18 mouse cellular contexts compared by ENCODE assay signal in the genomic region with DNA sequence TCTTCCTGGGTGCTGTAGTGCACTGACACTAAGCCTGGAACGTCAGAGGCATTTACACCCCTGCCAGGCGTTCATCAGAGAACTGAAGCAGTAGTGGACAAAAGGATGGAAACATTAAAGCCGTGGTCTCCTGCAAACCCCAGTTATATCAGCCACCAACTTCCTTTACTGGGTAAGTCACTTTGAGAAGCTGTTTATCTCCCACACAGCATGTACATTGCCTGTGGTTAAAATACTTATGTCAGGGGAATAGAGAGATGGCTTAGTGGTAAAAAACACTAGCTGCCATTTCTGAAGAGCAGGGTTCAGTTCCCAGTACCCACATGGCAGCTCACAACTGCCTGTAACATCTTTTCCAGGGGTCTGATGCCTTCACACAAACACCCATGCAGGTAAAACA. TPM values are rescaled to one million over a fixed set of nuclear protein-coding genes. Genes with fewer than 3 reads are reported as not detected.
DNase-seq lines count a peak whose midpoint lies in the region; ATAC-seq and TF ChIP-seq lines count a peak whose summit lies in the region.
"Had no signal": no experiment of that assay in that cellular context is flagged by ENCODE, and none has a peak within 500 bp of the region (broad histone marks: within the 10 kb centered on the region; RNA-seq: fewer than 3 reads in every experiment).

No protein-coding gene starts in this region.

- H3K27ac ChIP-seq in liver, embryonic 12.5 days, result no peak overlapping the region
- no peak overlapping the region for H3K27ac ChIP-seq in liver, postnatal 0 days (ENCODE audit: low read depth)
- no peak overlapping the region for H3K27ac ChIP-seq in liver, embryonic 14.5 days
- H3K27ac ChIP-seq: embryonic facial prominence, embryonic 10.5 days; forebrain, embryonic 15.5 days; heart, embryonic 10.5 days; hindbrain, embryonic 13.5 days; hindbrain, postnatal 0 days had no signal

- no peaks in the 10 kb centered on the region for H3K27me3 ChIP-seq in liver, embryonic 12.5 days (replicated peaks)
- no peaks in the 10 kb centered on the region for H3K27me3 ChIP-seq in liver, postnatal 0 days (ENCODE audit: insufficient read depth, low read length)
- no peaks in the 10 kb centered on the region for H3K27me3 ChIP-seq in liver, embryonic 14.5 days (ENCODE audit: control insufficient read depth, insufficient read depth, low read length)
- H3K27me3 ChIP-seq: forebrain, embryonic 15.5 days; hindbrain, embryonic 13.5 days had no signal

- ATAC-seq in liver, embryonic 12.5 days, result peak; percentile 62; the same call in 1 of the 2 replicates
- ATAC-seq in liver, postnatal 0 days, result no peak
- ATAC-seq in liver, embryonic 14.5 days (ENCODE audit: insufficient read depth), result peak; percentile 41; the same call in 1 of the 2 replicates
- ATAC-seq: forebrain, embryonic 15.5 days; hindbrain, postnatal 0 days had no signal

- no peak overlapping the region for H3K4me2 ChIP-seq in liver, embryonic 12.5 days
- no peak overlapping the region for H3K4me2 ChIP-seq in liver, postnatal 0 days (ENCODE audit: low read depth, low read length)
- H3K4me2 ChIP-seq in liver, embryonic 14.5 days (ENCODE audit: low read depth), result no peak overlapping the region
- H3K4me2 ChIP-seq: forebrain, embryonic 15.5 days; hindbrain, embryonic 13.5 days had no signal

- 15% methylated on average over 3 of the region's 3 CpGs for whole genome bisulfite sequencing in liver, embryonic 12.5 days (ENCODE audit: insufficient replicate concordance)
- WGBS in liver, postnatal 0 days (ENCODE audit: insufficient replicate concordance), result 29% methylated on average over 3 of the region's 3 CpGs
- 11% methylated on average over 3 of the region's 3 CpGs for WGBS in liver, embryonic 14.5 days (ENCODE audit: insufficient replicate concordance)

- TF ChIP-seq CTCF in liver, postnatal 0 days (IDR thresholded peaks at IDR 0.05; ENCODE audit: low read depth), result no peak
- TF ChIP-seq CTCF in liver, embryonic 14.5 days (IDR thresholded peaks at IDR 0.05; ENCODE audit: low read depth), result no peak

- H3K4me1 ChIP-seq in liver, embryonic 12.5 days, result peaks cover 6% of the 10 kb centered on the region; the same call in 1 of the 2 replicates
- H3K4me1 ChIP-seq in liver, postnatal 0 days (ENCODE audit: insufficient read depth), result no peaks in the 10 kb centered on the region
- no peaks in the 10 kb centered on the region; a peak in 1 of 4 replicates for H3K4me1 ChIP-seq in liver, embryonic 14.5 days (replicated peaks; ENCODE audit: control insufficient read depth in 2 of 2, insufficient read depth in 2 of 2, low read length in 1 of 2)
- H3K4me1 ChIP-seq: embryonic facial prominence, embryonic 10.5 days; forebrain, embryonic 15.5 days; heart, embryonic 10.5 days; hindbrain, embryonic 13.5 days had no signal

- no peaks in the 10 kb centered on the region for H3K36me3 ChIP-seq in liver, embryonic 12.5 days
- no peaks in the 10 kb centered on the region for H3K36me3 ChIP-seq in liver, postnatal 0 days (replicated peaks; ENCODE audit: insufficient read depth, low read length)
- no peaks in the 10 kb centered on the region for H3K36me3 ChIP-seq in liver, embryonic 14.5 days (replicated peaks; ENCODE audit: control insufficient read depth, insufficient read depth, low read depth)
- H3K36me3 ChIP-seq: embryonic facial prominence, embryonic 10.5 days; forebrain, embryonic 15.5 days; heart, embryonic 10.5 days; hindbrain, embryonic 13.5 days had no signal

- no peak overlapping the region for H3K4me3 ChIP-seq in liver, embryonic 12.5 days
- no peak overlapping the region for H3K4me3 ChIP-seq in liver, postnatal 0 days (ENCODE audit: low read depth, low read length)
- no peak overlapping the region for H3K4me3 ChIP-seq in liver, embryonic 14.5 days (ENCODE audit: insufficient read depth in 1 of 2, low read depth in 2 of 2, low read length in 2 of 2)
- H3K4me3 ChIP-seq: embryonic facial prominence, embryonic 10.5 days; forebrain, embryonic 15.5 days; heart, embryonic 10.5 days; hindbrain, embryonic 13.5 days had no signal

- no peak for TF ChIP-seq EP300 in liver, postnatal 0 days (IDR thresholded peaks at IDR 0.05; ENCODE audit: low read depth)
- TF ChIP-seq EP300 in liver, embryonic 14.5 days (IDR thresholded peaks at IDR 0.05; ENCODE audit: low read depth), result no peak

- H3K9me3 ChIP-seq in liver, embryonic 12.5 days (replicated peaks), result no peaks in the 10 kb centered on the region
- H3K9me3 ChIP-seq in liver, postnatal 0 days (ENCODE audit: low read length), result no peaks in the 10 kb centered on the region
- no peaks in the 10 kb centered on the region for H3K9me3 ChIP-seq in liver, embryonic 14.5 days (ENCODE audit: control insufficient read depth, low read length)
- H3K9me3 ChIP-seq: embryonic facial prominence, embryonic 10.5 days; forebrain, embryonic 15.5 days; heart, embryonic 10.5 days; hindbrain, embryonic 13.5 days had no signal

- DNase-seq in liver, postnatal 0 days, result no peak
- peak; percentile 70 for DNase-seq in MEL-GATA-1-ER (ENCODE audit: extremely low read depth, low read depth)
- no peak for DNase-seq in liver, embryonic 14.5 days (ENCODE audit: low read depth in 3 of 3, low spot score in 3 of 3)
- DNase-seq in embryo, embryonic 11 days, result no peak
- DNase-seq in right cerebral cortex, postnatal 36 days (ENCODE audit: low spot score in 2 of 2), result no peak
- DNase-seq: adrenal gland, postnatal 10 days; cerebellum, adult 11 months; cerebellum, adult 8-10 months; cerebellum, postnatal 14 days; heart, adult 18-20 months; heart, postnatal 10 days; heart, postnatal 4 days had no signal

- H3K9ac ChIP-seq in liver, embryonic 12.5 days, result no peak overlapping the region
- H3K9ac ChIP-seq in liver, postnatal 0 days (replicated peaks), result no peak overlapping the region
- no peak overlapping the region for H3K9ac ChIP-seq in liver, embryonic 14.5 days (replicated peaks)
- H3K9ac ChIP-seq: forebrain, embryonic 15.5 days; hindbrain, embryonic 13.5 days had no signal

RNA-seq across cellular contexts. Expression of gene Car2, which starts 58.6 kb away (rescaled TPM):
- 2,168 and 2,210 TPM in 2 replicates for polyA plus RNA-seq in liver, embryonic 12.5 days (2016; fragmentation: Nextera tagmentation; extraction: Ambion mirVana)
- polyA plus RNA-seq in liver, postnatal 0 days (2015; fragmentation: Nextera tagmentation; extraction: Ambion mirVana), result 901 and 980 TPM in 2 replicates
- 960 and 1,504 TPM in 2 replicates for polyA plus RNA-seq in liver, embryonic 14.5 days (2012; rRNA removed)
- polyA plus RNA-seq in liver, embryonic 14.5 days (2014; fragmentation: Nextera tagmentation; extraction: Ambion mirVana), result 2,373 and 2,511 TPM in 2 replicates
